Mouse (Mus musculus) small intestine, adult 2 months (tissue): ENCODE measurements around the gene Lhfp.

Experiments
- CTCF ChIP-seq: fragments of 200-500 bp; IDR thresholded peaks from 2 replicates; pipeline ENCODE4 v1.5.1; 2012; ENCODE audit warnings: low read depth, mild to moderate bottlenecking, control low read depth, inconsistent platforms, low read length, moderate library complexity, mixed read lengths; ENCODE audit not compliant: insufficient replicate concordance, insufficient read length; ENCODE audit errors: extremely low read depth
- POLR2A ChIP-seq: fragments of 200-500 bp; IDR thresholded peaks from 2 replicates; pipeline ENCODE4 v1.6.1; 2012; ENCODE audit warnings: low read depth, mild to moderate bottlenecking, control low read depth, inconsistent platforms, low read length, moderate library complexity

- TF ChIP-seq CTCF (no peak), POLR2A (no peak)
These were observed 15.1 kb downstream of the Lhfp start for GRCm38 (mm10) chr3:53056430-53056829.
